Mouse (Mus musculus): ENCODE measurements at regions not wholly inside any gene's neighbourhood (a gene's known extent, or its start where the extent isn't known, plus 50 kb on each side); places are given as distances from the start of the nearest gene placed in this dataset.

GRCm38 (mm10) chr15:62709546-62709945 is 1135.4 kb downstream of the Gsdmc2 start:
- TF ChIP-seq BHLHE40 (IDR thresholded peaks at IDR 0.05; ENCODE audit: low read depth, low read length) (no peak), CHD2 (IDR thresholded peaks at IDR 0.05; ENCODE audit: low read length) (no peak), TBP (conservative IDR thresholded peaks at IDR 0.05; ENCODE audit: low read depth, low read length) (no peak), POLR2A (IDR thresholded peaks at IDR 0.05; ENCODE audit: low read depth, low read length) (no peak), POLR2AphosphoS2 (IDR thresholded peaks at IDR 0.05; ENCODE audit: low read depth, low read length) (no peak), CTCF (conservative IDR thresholded peaks at IDR 0.05 in 1 of 2, IDR thresholded peaks at IDR 0.05 in 1 of 2; ENCODE audit: low read depth in 2 of 2, low read length in 2 of 2) (no peak), ETS1 (conservative IDR thresholded peaks at IDR 0.05; ENCODE audit: low read depth, low read length) (no peak), ZNF384 (IDR thresholded peaks at IDR 0.05; ENCODE audit: low read depth, low read length) (no peak), EP300 (IDR thresholded peaks at IDR 0.05; ENCODE audit: low read length) (no peak), SIN3A (IDR thresholded peaks at IDR 0.05; ENCODE audit: low read length) (no peak), UBTF (IDR thresholded peaks at IDR 0.05; ENCODE audit: low read depth, low read length) (no peak), HCFC1 (IDR thresholded peaks at IDR 0.05; ENCODE audit: low read depth, low read length) (no peak)
